Mouse (Mus musculus) forelimb bud, embryonic 11.5 days (tissue): ENCODE data around the gene Akr1cl.
"Not testable (repeated sequence)": the region's sequence is repeated elsewhere in the genome, so short reads cannot be mapped to it uniquely, and the experiment has no call there.

Experiments used
- DNase-seq: peaks from one replicate; pipeline ENCODE4 v3.0.0-alpha.2; 2012; ENCODE audit warnings: low read depth, low spot score

Gene Akr1cl

DNA sequence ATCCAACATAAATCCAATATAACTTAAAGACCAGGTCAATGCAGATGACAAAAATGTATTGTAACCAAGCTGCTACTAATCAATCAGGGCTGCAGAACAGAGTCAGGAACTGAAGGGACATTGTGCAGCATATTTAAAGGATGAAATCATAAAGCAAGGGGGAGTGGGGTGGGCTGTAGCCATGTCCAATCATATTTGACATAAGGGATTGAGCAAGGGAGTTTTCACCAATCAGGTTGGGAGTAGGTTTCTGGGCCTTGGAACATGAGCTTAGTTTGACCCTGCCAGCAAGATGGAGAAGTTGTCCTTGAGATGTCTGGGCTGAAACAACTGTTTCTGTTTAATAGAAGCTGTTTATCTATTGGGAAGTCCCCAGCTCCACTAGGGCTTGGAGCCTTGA is at the start of gene Akr1cl:
TSS of gene Akr1cl (minus strand) at position 119 of the 400 bp plus-strand sequence.
- no peak for DNase-seq

DNA sequence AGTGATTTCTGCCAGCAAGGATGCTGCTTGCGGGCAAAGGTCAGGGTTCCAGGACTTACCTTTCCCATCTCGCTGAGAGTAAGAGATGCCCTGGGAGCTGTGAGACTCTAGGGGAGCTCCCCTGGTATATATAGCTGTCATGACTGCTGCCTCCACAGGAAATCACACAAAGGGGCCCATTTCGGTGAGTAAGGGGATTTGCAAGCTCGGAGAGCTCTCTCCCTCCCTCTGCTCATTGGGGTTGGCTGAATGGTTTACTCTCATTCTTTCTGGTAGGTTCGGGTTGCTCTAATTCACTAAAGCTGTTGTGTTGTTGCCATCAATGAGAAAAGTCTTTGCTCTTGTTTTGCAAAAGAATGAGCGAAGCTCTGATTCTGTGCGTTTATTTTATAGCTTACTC is 49.6 kb upstream of the Akr1cl start, which contains the start of gene Crygb:
TSS of gene Crygb (minus strand) at position 101 of the 400 bp plus-strand sequence.
- no peak for DNase-seq

- DNase-seq = no peak
These were observed 43.0 kb upstream of the Akr1cl start for GRCm38 (mm10) chr1:65075607-65076006.

GRCm38 (mm10) chr1:65073589-65073988 is 41.0 kb upstream of the Akr1cl start, which contains the start of gene Crygc:
Gene Crygc (minus strand): TSS chr1:65073689.
- no peak for DNase-seq

DNA sequence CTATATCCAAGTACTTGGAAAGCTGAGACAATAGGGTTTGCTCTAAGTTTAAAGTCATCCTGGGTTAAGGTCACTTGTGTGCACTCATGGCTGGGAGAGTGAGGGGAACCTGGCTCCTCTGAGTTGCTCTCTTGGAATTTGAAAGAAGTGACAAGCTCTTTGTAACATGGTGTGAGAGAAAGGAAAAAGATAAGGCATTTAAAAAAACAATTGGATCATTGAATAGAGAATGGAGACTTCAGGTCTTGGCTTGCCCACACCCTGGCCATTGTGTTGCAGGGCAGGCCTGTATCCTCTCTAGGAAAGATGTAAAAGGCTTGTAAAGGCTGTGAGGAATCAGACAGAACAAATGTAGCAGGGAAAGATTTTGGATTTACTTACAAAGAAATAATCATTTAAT is 35.3 kb upstream of the Akr1cl start:
- DNase-seq = no peak

DNA sequence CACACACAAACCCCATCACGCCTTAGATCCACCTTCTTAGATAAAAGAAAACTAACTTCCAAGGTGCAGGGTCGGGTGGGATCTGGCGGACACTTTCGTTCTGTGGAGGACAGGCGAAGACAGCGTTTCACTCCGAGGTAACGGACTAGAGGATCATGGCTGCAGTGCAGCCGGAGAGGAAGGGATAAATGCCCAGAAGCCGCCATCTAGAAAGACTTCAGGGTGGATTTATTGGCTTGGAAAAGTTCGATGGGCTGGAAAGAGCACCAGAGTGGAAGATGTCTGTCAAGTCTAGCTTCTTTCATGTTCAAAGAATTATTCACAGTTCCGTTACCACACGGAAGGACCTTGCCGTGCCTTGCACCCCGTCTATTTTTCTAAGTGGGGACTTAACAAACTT is 31.6 kb upstream of the Akr1cl start:
- DNase-seq = no peak

- DNase-seq = no peak
These were observed 30.8 kb upstream of the Akr1cl start, which contains the start of gene Crygd for GRCm38 (mm10) chr1:65063352-65063751. Gene Crygd (minus strand): TSS chr1:65063452.

GRCm38 (mm10) chr1:65052140-65052539 is 19.6 kb upstream of the Akr1cl start:
- DNase-seq = no peak

DNA sequence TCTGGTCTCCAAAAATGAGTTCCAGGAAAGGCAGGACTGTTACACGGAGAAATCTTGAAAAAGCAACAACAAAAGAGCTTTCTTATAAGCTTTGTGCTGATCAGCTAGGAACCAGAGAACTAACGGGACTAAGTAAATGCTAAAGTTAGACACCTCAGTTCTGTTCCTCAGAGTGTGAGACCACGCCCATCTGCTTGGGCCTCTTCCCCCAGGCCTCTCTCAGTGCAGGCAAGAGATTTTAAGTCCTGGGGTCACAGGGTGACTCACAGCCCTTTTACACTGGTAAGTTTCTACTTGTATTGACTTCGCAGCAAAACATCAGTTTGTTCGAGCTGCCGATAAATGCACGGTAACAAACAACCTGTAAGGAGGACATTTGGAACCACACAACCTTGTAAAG is 19.1 kb upstream of the Akr1cl start:
- no peak for DNase-seq

GRCm38 (mm10) chr1:65050952-65051351 is 18.4 kb upstream of the Akr1cl start, which contains the start of gene Cryge:
Gene Cryge (minus strand): TSS chr1:65051149.
- DNase-seq = not testable (repeated sequence)

GRCm38 (mm10) chr1:65048781-65049180 is 16.2 kb upstream of the Akr1cl start:
- peak; percentile 12 for DNase-seq

- peak; percentile 13 for DNase-seq
These were observed 14.0 kb upstream of the Akr1cl start for GRCm38 (mm10) chr1:65046401-65047109.

DNA sequence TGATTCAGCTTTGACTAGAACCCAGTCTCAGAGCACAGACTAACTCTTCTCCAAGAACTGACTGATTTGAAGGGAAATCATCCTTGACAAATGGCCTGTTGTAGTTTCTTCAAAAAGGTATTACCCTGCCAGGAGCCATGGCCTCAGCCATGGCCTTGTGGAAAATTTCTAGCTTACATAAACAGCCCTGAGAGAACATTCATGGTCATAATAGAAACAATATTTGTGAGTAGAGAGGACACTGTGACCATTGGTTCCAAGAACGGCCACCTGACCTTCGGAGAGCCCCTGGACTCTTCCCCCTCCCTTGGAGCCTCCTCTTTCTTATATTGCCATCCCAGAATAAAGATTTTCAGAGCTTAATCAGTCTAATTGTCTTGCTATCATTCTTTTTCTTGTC is 10.9 kb upstream of the Akr1cl start:
- DNase-seq = no peak

DNA sequence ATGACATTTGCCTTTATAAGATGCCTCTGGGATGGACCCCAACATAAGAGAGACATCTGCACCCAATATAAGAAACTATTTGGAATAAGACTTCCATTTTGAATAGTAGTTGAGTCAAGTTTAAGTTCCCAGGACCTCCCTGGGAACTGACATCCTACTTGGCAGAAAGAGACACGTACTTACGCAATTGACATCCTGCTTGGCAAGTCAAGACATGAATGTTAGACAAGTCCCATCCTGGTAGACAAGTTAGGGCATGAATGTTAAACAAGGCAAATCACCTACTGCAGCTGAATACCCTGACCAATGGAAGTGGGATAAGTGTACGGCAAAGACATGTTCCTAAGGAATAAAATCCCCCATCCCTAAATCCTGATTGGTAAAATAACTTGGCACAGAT is 9.3 kb upstream of the Akr1cl start:
- DNase-seq = no peak

- no peak for DNase-seq
These were observed 8.2 kb upstream of the Akr1cl start for GRCm38 (mm10) chr1:65040806-65041205.

DNA sequence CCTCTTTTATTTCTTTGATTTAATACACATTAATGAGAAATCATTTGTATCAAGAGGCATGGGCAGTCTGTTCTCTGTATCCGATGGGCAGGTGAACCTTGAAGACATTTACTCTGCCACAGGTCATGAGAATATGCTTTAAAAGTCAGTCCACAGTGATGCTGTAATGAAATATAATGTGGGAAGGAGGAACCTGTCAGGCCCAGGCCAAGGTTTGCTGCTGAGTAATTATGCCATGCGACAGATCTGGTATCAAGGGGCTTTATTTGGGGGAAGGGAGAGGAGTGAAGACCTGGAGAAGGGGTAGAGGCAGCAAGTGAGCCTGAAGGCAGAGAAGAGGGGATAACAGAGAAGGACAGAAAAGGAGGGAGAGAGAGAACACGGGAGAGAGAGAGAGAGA is 7.1 kb upstream of the Akr1cl start:
- no peak for DNase-seq

DNA sequence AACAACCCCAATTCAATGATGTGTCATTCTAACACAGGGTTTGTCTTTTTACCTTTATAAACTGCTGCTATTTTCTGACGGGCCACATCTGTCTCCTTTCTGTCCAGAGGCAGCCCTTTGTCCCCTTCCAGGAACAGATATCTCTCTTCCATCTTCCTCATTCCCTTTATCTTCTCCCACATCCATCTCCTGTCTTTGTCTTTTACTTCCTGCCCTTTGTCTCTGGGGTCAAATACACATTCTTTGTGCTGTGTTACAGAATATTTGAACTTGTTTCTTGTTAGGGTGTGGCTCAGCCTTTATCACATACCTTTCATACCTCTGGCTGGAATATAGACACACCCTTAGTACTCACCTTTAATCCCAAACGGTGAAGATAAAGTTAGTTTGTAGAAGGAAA is 5.0 kb upstream of the Akr1cl start:
- DNase-seq = no peak

DNA sequence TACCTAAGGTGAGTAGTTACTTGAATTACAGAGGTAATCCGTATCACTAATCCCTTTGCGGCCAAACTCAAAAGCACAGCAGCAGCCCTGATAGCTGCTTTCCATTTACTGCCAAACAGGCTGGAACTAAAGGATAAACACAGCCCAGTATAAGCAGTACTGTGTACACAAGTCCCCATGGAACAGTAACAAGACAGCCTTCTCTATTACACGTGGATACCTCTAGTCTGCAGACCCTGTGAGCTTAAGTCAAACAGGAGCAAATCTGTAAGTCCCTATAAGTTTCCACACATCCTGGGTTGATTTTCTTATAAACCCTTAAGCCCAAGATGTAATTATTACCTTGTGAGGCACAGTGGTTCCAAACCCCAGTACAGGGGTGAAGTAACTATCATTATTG is 3.0 kb upstream of the Akr1cl start:
- DNase-seq = no peak

- DNase-seq = no peak
These were observed 4.4 kb downstream of the Akr1cl start for GRCm38 (mm10) chr1:65028206-65028605.

DNA sequence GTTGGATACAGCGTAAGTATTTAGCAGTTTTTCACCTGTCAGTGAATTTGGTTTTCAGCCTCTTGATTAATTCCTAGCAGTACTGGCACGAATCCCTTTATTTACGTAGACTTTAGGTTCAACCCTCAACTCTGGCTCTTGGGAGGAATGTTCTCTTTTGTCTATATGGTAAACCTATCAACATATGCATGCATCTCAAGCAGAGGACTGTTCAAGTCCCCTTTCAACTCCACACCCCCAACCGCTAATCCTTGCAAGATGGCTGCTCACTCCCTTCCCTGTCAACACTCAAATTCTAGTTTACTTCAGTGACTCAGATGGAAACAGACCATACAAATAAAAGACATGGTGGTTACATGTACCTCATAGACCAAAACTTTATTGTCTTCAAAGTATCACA is 19.8 kb downstream of the Akr1cl start:
- no peak for DNase-seq

- DNase-seq = peak; percentile 86
These were observed 22.4 kb downstream of the Akr1cl start for GRCm38 (mm10) chr1:65010153-65010552.

GRCm38 (mm10) chr1:65005575-65005974 is 27.0 kb downstream of the Akr1cl start:
- no peak for DNase-seq

GRCm38 (mm10) chr1:65004526-65004925 is 28.0 kb downstream of the Akr1cl start:
- no peak for DNase-seq

- DNase-seq = no peak
These were observed 39.4 kb downstream of the Akr1cl start for GRCm38 (mm10) chr1:64993206-64993605.
